Mouse (Mus musculus): ENCODE data around the gene Gm12258. TPM values are rescaled to one million over a fixed set of nuclear protein-coding genes. Genes with fewer than 3 reads are reported as not detected.
"Not testable (repeated sequence)": the region's sequence is repeated elsewhere in the genome, so short reads cannot be mapped to it uniquely, and the experiment has no call there.

The Gm12258 gene
- 10 to 100 TPM; 19.3 to 20.0 TPM for total RNA-seq (2021)

DNA sequence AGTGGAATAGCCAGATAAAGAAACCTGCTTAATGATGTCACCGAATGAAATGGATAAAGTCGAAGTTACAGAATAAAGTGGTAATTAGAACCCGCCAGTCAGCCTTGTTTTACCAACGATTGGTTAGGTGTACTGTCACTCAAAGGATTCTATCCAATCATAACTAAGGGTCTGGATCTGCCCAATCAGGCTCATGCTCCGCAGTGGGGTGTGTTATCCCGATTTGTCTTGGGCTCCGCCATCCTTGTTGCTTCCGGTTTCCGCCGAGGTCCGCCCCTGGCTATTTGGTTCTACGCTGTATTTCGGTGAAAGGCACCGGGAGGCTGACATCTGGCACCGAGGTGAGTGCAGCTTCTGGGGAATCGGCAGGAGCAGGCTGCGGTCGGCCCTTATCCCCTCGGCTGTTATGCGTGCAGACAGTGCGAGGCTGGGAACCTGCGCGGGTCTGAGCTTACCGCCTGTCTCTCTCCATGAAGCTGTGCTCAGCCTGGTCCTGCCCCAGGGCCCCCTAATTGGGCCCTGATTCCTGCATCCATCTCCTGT is at the start of gene Gm12258:
Gene Gm12258 (plus strand): TSS at position 240 of the 543 bp plus-strand sequence.
- peak; percentile 82 to 86 for DNase-seq

DNA sequence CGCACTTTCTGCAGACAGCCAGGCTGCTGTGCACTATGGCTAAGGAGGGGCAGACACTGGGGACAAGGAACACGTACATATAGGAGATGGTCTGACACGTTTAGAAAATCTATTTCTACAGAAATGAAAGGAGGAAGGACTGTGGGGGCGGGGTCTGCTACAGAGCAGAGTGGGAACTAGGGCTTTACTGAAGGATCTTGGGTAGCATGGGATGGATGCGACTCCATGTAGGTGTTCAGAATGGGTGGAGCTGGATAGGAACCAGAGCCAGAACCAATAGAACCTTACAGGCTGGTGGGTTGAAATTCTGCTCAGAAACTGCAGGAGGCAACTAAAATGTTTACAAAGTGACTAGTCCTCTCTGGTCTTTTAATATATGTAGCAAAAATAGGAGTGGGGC is 47.2 kb upstream of the Gm12258 start:
- DNase-seq, result no peak

- peak; percentile 39 to 48 for DNase-seq
Measured at GRCm38 (mm10) chr11:58801558-58802228, 45.3 kb upstream of the Gm12258 start, which contains the start of gene Fam183b. TSS of gene Fam183b (minus strand) at chr11:58801960.

- DNase-seq, result no peak
Measured at GRCm38 (mm10) chr11:58803871-58804270, 43.1 kb upstream of the Gm12258 start.

GRCm38 (mm10) chr11:58804393-58804792 is 42.6 kb upstream of the Gm12258 start:
- no peak for DNase-seq

- DNase-seq, result no peak
Measured at GRCm38 (mm10) chr11:58812001-58812400, 35.0 kb upstream of the Gm12258 start.

GRCm38 (mm10) chr11:58814700-58815099 is 32.3 kb upstream of the Gm12258 start, which contains the start of gene Olfr313:
TSS of gene Olfr313 (plus strand) at chr11:58815000.
- DNase-seq, result not testable (repeated sequence)

DNA sequence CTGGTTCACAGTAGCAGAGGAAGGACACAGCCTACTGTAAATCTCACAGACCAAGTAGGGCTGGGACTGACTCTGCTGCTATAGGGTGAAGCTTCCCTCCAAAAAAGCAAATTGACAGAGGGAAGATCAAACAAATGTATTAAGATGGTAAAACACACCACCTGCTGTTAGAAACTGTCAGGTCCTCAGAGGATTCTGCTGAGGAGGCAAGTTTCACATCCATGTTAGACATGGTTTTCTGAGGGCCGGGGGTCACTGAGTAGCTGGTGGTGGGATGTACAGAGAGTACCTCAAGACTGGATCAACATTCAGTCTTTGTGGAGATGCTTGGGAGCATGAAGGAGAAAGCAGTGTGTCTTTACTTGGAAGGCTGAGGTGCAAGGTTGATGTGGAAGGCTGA is 31.3 kb upstream of the Gm12258 start:
- no peak for DNase-seq

- not testable (repeated sequence) for DNase-seq
Measured at GRCm38 (mm10) chr11:58828937-58829336, 18.0 kb upstream of the Gm12258 start, which contains the start of gene Olfr312. TSS of gene Olfr312 (plus strand) at chr11:58829237.

DNA sequence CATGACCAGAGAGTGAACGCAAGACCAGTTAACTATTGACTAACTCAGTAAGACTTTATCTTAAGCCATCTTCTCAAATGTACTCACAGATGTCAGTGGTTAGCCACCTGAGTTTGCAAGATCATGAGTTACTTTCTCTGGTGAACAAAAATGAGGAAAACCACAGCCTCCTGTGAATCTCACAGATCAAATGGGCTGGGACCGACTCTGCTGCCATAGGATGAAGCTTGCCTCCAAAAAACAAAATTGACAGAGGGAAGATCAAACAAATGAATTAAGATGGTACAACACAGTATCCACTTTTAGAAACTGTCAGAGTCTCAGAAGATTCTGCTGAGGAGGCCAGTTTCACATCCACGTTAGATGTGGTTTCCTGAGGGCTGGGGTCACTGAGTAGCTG is 17.2 kb upstream of the Gm12258 start:
- DNase-seq, result no peak

DNA sequence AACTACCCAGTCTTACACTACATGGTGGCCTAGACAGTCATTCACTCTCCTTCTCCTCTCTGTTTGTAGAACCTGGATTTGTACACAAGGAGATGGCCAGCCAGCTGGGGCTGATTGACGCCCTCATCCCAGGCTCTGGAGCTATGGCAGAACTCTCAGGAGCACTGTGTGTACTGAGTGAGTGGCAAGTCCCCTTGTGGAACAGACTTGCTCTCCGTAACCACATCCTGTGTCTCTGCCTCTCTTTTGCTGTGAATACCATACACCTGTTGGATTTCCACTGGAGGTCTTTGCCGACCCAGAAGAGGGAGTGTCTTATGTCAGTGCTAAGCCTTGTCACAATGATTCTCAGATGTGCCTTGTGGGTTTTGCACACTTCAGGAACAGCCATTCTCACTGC is 14.4 kb upstream of the Gm12258 start:
- DNase-seq, result peak in 1 of 2 experiments; percentile 3

DNA sequence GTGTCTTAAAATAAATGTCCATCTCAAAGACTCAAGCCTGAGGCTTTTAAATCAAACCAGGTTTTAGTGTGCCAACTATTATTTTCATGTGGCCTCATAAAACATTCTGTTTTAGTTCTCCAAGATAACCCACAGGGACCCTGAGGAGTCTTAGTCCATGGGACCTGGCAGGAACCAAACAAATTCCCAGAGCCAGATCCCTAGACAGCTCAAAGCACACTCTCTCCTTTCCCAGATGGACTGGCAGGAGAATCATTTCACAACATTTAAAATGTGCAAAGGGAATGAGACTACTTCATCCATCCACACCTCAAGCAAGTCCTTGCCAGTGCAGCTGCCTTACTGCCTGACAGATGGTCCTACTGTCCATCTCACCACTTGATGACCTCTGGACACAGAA is 8.0 kb upstream of the Gm12258 start, which contains the start of gene Olfr311:
Gene Olfr311 (plus strand): TSS at position 301 of the 400 bp plus-strand sequence.
- DNase-seq, result not testable (repeated sequence)

GRCm38 (mm10) chr11:58847636-58848035 is 678 bp downstream of the Gm12258 start:
- DNase-seq, result no peak

DNA sequence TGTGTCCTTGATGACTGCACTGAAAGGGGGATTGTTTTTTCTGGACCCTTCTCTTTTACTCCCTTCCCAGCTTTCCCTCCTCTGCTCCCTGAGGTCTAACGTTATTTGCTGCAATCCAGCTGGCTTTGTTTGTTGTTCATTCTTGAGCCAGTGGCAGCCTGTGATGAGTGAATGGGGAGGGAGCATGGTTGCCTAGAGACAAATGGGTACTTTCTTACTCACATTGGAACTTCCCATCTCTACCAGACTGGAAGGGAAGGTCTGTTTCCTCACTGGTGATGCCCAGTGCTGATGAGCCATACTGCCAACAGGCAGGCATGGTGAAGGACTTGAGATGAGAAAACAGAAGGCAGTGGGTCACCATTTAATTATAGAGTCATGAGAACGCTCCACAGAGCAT is 2.8 kb downstream of the Gm12258 start:
- no peak for DNase-seq

- DNase-seq, result no peak
Measured at GRCm38 (mm10) chr11:58860744-58861143, 13.8 kb downstream of the Gm12258 start.

DNA sequence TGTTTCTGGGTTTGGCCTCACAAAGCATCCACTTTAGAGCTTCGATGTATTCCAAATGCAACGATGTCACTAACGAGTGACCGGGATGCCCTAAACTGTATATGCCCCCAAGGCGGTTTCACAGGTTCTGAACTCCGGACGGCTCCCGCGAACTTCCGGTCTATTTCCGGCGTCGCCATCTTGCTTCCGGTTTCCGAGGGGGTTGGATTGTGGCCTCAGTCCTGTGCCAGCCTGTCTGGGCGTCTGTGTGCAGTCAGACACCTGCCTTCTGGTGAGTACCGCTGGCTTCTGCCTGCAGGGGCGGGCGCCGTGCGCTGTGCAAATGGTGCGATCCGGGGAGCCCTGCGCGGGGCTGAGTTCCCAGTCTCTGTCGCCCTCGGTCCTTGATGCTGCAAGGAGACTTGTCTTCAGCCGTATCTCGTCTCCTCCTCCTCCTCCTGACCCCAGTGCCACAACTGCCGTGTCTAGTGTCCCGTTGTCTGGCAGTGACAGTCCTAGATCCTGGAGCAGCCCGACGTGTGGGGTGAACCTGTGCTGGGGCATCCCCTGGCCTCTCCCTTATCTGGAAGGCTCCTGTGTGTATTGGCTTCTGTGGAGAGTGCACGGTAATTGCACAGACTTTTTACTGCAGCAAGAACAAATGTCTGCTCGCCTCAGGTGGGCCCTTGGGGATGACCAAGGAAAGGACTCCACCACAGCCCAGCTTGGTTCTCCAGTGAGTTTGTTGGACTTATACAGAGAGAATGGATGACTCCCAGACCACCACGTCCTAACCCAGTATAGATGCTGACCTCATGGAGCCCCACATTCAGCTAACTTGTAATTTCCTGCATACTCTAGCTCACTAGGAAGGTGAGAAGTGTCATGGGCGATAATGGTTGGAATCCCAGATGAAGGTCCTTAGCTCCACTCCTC is 20.3 kb downstream of the Gm12258 start, which contains the start of gene 2810021J22Rik:
Gene 2810021J22Rik (plus strand): TSS at position 178 of the 915 bp plus-strand sequence.
- DNase-seq, result peak; percentile 82 to 83

DNA sequence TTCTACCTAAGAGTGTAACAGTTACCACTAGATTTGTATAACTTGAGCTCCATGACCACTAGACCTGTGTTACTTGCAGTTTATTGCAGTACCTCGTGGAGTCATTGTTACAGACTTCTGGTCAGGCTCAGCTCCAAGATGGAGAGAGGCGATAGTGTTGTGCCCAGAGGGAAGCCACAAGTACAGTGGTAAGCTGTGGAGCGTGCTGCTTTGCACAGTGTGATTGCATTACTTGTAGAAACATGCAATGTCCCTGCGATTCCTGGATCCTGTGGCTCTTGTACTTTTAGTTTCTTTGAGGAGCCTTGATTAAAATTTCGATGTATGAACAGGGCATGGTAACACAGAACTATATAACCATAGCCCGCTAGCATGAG is 21.0 kb downstream of the Gm12258 start:
- no peak for DNase-seq

DNA sequence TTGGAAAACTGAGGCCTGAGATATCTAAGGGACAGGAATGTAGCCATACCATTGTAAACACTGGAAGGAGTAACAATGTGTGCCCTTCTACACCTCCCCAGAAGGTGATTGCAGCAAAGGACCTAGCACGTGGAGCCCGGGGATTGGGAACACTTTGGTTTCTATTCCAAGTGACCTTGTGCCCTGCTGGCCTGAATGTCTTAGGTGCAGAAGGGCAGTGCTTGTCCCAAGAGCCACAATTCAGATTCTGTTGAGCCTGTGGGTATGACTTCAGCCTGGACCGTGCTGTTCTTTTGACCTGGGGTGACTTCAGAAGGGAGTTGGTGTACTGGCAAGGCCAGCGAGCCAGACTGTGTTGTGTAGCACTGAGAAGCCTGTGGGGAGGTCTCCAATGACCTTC is 24.0 kb downstream of the Gm12258 start:
- no peak for DNase-seq

- DNase-seq, result no peak
Measured at GRCm38 (mm10) chr11:58883756-58884155, 36.8 kb downstream of the Gm12258 start.

DNA sequence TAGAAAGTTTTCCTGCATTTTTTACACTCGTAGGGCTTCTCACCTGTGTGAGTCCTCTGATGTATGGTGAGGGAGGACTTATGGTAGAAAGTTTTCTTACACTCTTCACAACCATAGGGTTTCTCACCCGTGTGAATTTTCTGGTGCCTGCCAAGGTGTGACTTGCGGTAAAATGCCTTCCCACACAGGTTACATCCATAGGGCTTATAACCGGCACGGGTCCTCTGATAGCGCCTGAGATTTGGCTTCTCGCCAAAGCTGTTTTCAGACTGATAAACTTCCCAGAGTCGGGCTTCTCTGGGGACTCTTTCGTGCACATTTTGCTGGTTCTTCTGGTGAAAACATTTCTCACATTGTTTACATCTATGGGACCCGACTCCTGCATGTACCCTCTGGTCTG is 43.6 kb downstream of the Gm12258 start:
- no peak for DNase-seq

GRCm38 (mm10) chr11:58894456-58894855 is 47.5 kb downstream of the Gm12258 start:
- no peak for DNase-seq

DNA sequence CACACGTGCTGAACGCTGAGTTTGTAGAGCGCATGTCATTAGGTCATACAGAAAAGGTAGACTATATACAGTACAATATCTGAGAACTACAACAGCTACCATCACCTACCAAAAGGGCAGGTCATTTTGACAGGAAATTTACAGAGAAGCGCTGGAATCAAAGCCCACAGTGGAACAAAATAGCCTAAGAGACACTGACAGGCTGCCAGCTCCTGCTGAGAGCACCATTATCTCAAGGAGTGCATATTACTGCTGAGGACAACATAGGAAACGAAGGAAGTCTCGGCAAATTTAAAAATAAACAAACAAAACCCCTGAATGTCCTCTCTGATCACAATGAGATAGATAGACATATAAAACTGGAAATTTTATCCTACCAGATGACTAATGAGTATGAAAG is 50.5 kb downstream of the Gm12258 start:
- no peak for DNase-seq

- no peak for DNase-seq
Measured at GRCm38 (mm10) chr11:58901080-58901479, 54.1 kb downstream of the Gm12258 start.
